Mouse (Mus musculus) olfactory bulb, adult 2 months (tissue): Measurements from ENCODE around the gene Chchd6.

Experiments
- CTCF ChIP-seq: fragments of 200-500 bp; IDR thresholded peaks from 2 replicates; pipeline ENCODE4 v1.5.1; 2012; ENCODE audit warnings: low read depth, mild to moderate bottlenecking, low read length, moderate library complexity; ENCODE audit not compliant: insufficient read depth
- POLR2A ChIP-seq: fragments of 200-500 bp; IDR thresholded peaks from 2 replicates; pipeline ENCODE4 v1.6.1; 2012; ENCODE audit warnings: mild to moderate bottlenecking, low read depth, low read length, moderate library complexity; ENCODE audit not compliant: insufficient read depth

GRCm38 (mm10) chr6:89560826-89561225 lies 34.6 kb downstream of the Chchd6 start:
- TF ChIP-seq CTCF: no peak
- no peak for TF ChIP-seq POLR2A
